Mouse (Mus musculus) hindbrain, postnatal 0 days (tissue): ENCODE results near the gene Slc25a10. TPM values are rescaled to one million over a fixed set of nuclear protein-coding genes. Genes with fewer than 3 reads are reported as not detected.

Experiments used
- ATAC-seq: fragments of 200-750 bp; cut with Nextera tagmentation; 2 replicates; pipeline ENCODE4 v1.8.0; 2017; ENCODE audit warnings: mild to moderate bottlenecking, moderate TSS enrichment, moderate library complexity
- DNase-seq: peaks from one replicate; pipeline ENCODE4 v3.0.0-alpha.2; 2015; ENCODE audit warnings: low spot score
- H3K27ac ChIP-seq: fragments of 300-500 bp; sonication (generic); 2 replicates; pipeline ENCODE4 v1.5.1; 2014; ENCODE audit warnings: mild to moderate bottlenecking
- H3K27me3 ChIP-seq: fragments of 300-500 bp; sonication (generic); 2 replicates; pipeline ENCODE4 v1.6.1; 2014; ENCODE audit warnings: low read length, mixed read lengths; ENCODE audit not compliant: insufficient read depth
- H3K36me3 ChIP-seq: fragments of 300-500 bp; sonication (generic); 2 replicates; pipeline ENCODE4 v1.6.1; 2014; ENCODE audit warnings: low read length, mixed read lengths; ENCODE audit not compliant: insufficient read depth
- H3K4me1 ChIP-seq: fragments of 300-500 bp; sonication (generic); 2 replicates; pipeline ENCODE4 v1.6.1; 2014; ENCODE audit warnings: antibody characterized with exemption, low read length, mixed read lengths; ENCODE audit not compliant: insufficient read depth
- H3K4me2 ChIP-seq: fragments of 300-500 bp; sonication (generic); 2 replicates; pipeline ENCODE4 v1.6.1; 2014; ENCODE audit warnings: low read depth, mild to moderate bottlenecking, low read length, moderate library complexity, mixed read lengths
- H3K4me3 ChIP-seq: fragments of 300-500 bp; sonication (generic); 2 replicates; pipeline ENCODE4 v1.5.1; 2014; ENCODE audit warnings: low read length
- H3K9ac ChIP-seq: fragments of 300-500 bp; sonication (generic); replicated peaks from 2 replicates; pipeline ENCODE4 v1.6.1; 2014; ENCODE audit warnings: mild to moderate bottlenecking, low read length, moderate library complexity, mixed read lengths
- H3K9me3 ChIP-seq: fragments of 300-500 bp; sonication (generic); 2 replicates; pipeline ENCODE4 v1.6.1; 2016; ENCODE audit warnings: low read length, mixed read lengths
- CTCF ChIP-seq: IDR thresholded peaks from 2 replicates; pipeline ENCODE4 v1.5.1; 2016; ENCODE audit warnings: antibody characterized with exemption, control low read depth, low read depth
- WGBS: fragments of 180-500 bp; shearing (Covaris S2); extraction: QIAGEN DNeasy Blood & Tissue Kit; methylation state at CpG from one replicate; pipeline ENCODE4 v1.1.7; 2014; 5-methylcytosine and 5-hydroxymethylcytosine counted together
- polyA plus RNA-seq: library from polyadenylated mRNA; unstranded; fragments of >200 nt; fragmentation: Nextera tagmentation; extraction: Ambion mirVana; gene quantifications from 2 replicates; pipeline ENCODE4 v1.2.1, GENCODE M21; 2015
- total RNA-seq: library from RNA; depleted of rRNA; stranded (reverse); fragments of >200 nt; gene quantifications from 2 replicates; pipeline ENCODE4 v1.2.3, GENCODE M21; 2014

Gene Slc25a10
- total and polyA plus RNA-seq, 2 experiments from 2014 or later = 28.8 to 52.5 TPM

DNA sequence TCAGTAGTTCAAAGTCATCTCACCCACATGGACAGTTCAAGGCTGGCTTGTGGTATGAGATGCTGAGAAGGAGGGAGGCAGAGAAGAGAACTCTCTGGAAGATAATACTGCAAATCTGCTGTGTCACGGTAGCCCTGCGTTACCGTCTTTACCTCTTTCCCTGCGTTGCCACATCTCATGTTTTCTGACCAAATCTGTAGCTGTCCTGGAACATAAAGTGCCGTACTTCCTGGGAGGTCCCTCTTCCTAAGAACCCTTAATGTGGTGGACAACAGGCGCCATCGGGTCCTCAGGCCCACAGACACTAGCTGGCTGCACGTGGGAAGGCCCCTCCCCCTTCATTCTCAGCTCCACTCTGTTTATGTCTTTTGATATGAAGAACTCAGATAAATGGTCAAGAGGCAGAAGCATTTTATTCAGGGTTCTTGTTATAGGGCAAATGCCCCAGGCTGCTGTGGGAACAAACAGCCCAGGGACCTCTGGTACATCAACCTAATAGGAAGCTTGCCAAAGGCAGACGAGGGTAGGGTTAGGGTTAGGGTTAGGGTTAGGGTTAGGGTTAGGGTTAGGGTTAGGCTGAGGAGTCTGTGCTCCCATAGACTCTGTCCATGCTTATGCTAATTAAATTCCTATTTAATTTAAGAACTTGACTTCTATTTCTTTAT lies 36.2 kb downstream of the Slc25a10 start:
- no peaks in the 10 kb centered on the region for H3K9me3 ChIP-seq
- no peak overlapping the region for H3K4me2 ChIP-seq
- H3K27me3 ChIP-seq = peaks cover 48% of the 10 kb centered on the region
- no peak overlapping the region for H3K4me3 ChIP-seq
- 0 out of 2 replicates have a peak, but pooled peaks cover 10% of the 10 kb centered on the region for H3K4me1 ChIP-seq
- DNase-seq (no peak), ATAC-seq (no peak)
- H3K9ac ChIP-seq = no peak overlapping the region
- WGBS = 79% methylated on average over 9 of the region's 9 CpGs
- no peak for TF ChIP-seq CTCF
- H3K27ac ChIP-seq = no peak overlapping the region
- H3K36me3 ChIP-seq = no peaks in the 10 kb centered on the region

DNA sequence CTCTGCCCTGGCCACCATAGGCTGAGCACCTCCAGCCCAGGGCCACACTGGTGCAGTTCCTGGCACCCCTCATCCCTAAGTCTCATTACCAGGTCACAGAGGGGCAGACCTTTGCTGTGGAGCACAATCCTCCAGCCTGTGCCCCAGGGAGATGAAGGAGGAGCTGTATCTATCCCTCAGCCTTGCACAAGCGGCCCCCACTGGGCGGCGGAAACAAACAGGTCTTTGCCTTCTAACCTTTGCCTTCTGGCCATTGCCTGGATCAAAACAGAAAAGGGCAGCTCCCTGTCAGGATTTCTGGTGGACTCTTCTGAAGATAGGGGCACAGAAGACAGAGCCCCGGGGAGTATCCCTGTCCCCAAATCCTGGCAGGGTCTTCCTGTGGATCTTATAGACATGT lies 37.3 kb downstream of the Slc25a10 start:
- no peak overlapping the region for H3K4me2 ChIP-seq
- TF ChIP-seq CTCF = no peak
- 64% methylated on average over 4 of the region's 4 CpGs for WGBS
- H3K4me3 ChIP-seq = no peak overlapping the region
- peaks cover 54% of the 10 kb centered on the region for H3K27me3 ChIP-seq
- 0 out of 2 replicates have a peak, but pooled peaks cover 10% of the 10 kb centered on the region for H3K4me1 ChIP-seq
- no peak overlapping the region for H3K9ac ChIP-seq
- no peak overlapping the region for H3K27ac ChIP-seq
- no peak for DNase-seq
- no peaks in the 10 kb centered on the region for H3K9me3 ChIP-seq
- H3K36me3 ChIP-seq = no peaks in the 10 kb centered on the region
- no peak for ATAC-seq

DNA sequence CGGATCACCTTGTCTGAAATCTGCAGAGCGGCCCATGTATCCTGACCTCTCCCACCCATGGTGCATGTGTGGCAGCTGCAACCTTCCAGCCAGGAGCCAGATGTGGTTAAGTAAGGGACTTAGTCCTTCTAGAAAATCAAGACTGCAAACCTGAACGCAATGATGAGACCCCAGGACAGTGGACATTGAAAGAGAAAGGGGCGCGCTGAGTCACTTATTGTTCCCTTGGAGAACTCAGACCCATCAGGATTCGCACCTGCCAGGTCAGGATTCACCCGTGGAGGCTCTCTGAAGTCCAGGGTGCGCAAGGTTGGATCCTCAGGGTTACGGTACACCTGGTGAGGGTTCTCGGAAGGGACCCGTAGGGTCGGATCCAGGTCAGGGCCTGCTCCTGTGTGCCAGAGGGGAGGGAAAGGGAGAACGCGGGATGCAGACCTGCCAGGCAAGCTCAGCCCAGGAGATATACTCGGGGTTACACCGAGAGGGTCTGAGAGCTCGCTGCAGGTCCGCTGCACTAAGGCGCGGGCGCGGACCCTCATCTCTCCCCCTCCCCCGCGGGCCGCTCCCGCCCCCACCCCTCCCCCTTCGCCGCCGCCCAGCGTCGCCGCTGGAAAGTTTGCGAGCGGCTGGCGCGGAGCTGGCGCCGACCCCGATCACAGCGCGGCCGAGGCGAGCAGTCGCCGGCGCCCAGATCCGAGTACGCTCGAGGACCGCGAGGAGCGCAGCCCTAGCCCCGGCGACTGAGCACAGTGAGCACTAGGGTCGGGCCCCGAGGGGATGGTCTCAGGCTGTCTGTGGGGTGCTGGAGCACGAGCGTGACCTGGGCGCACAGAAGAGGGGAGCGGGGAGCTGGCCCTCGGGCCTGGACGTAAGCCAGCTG lies 38.7 kb downstream of the Slc25a10 start, which contains the start of gene Gcgr:
Gene Gcgr, plus strand, starts transcription at position 615 of the 880 bp plus-strand sequence.
- Histone ChIP-seq H3K4me1 (0 out of 2 replicates have a peak, but pooled peaks cover 10% of the 10 kb centered on the region), H3K9me3 (no peaks in the 10 kb centered on the region), H3K27me3 (peaks cover 54% of the 10 kb centered on the region), H3K27ac (no peak within 1 kb of the TSS), H3K36me3 (no peaks in the 10 kb centered on the region), H3K9ac (peak within 1 kb of the TSS; percentile 35; the same call in 1 of the 2 replicates), H3K4me2 (peak within 1 kb of the TSS; percentile 60), H3K4me3 (peak within 1 kb of the TSS; percentile 34)
- 9% methylated on average over 50 of the region's 62 CpGs for WGBS
- no peak for TF ChIP-seq CTCF
- peak; percentile 16 for DNase-seq
- ATAC-seq = 0 out of 2 replicates have a peak, but pooled peaks have one; percentile 29

DNA sequence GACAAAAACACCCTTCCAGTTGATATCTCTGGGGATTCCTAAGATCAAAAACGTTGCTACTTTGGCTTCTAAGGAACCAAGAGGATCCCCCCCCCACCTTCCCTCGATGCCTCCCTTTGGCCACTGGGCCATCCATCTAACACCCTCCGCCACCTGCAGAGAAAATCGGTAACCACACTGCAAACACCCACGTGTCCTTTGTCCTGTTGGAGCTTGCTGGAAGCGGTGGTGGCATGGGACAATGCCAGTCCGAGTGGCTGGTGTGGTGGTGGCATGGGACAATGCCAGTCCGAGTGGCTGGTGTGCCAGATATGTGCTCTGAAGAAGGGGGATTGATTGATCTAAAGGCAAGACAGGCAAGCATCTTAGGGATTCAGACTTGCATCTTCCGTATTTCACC lies 40.0 kb downstream of the Slc25a10 start:
- no peak for TF ChIP-seq CTCF
- Histone ChIP-seq H3K36me3 (no peaks in the 10 kb centered on the region), H3K27me3 (peaks cover 54% of the 10 kb centered on the region), H3K9ac (no peak overlapping the region), H3K9me3 (no peaks in the 10 kb centered on the region), H3K4me1 (0 out of 2 replicates have a peak, but pooled peaks cover 10% of the 10 kb centered on the region), H3K27ac (no peak overlapping the region), H3K4me3 (0 out of 2 replicates have a peak overlapping the region, but pooled peaks have one; percentile 34), H3K4me2 (no peak overlapping the region)
- WGBS = 28% methylated on average over 9 of the region's 9 CpGs
- DNase-seq = no peak
- no peak for ATAC-seq

DNA sequence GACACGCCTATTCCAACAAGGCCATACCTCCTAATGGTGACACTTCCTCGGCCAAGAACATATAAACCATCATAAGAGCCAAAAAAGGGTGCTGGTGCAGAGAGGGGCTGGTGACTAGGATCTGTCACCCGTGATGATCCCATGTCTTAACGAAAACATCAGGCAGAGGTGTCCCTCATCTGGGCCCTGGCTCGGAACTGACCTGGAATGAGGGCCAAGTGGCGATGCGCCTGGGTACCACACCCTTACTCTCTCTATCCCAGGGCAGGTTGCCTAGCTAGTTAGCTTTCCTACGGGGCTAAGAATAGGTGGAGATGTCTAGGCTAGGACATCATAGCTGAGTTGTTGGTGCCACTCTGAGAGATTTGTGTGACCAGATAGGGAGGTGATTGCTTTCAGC lies 42.5 kb downstream of the Slc25a10 start:
- no peak overlapping the region for H3K4me2 ChIP-seq
- ATAC-seq (no peak), DNase-seq (no peak)
- H3K4me3 ChIP-seq = no peak overlapping the region
- WGBS = 84% methylated on average over 8 of the region's 8 CpGs
- H3K9me3 ChIP-seq = no peaks in the 10 kb centered on the region
- H3K4me1 ChIP-seq = peaks cover 22% of the 10 kb centered on the region
- no peak overlapping the region for H3K9ac ChIP-seq
- H3K27ac ChIP-seq = no peak overlapping the region
- no peak for TF ChIP-seq CTCF
- no peaks in the 10 kb centered on the region for H3K36me3 ChIP-seq
- peaks cover 39% of the 10 kb centered on the region for H3K27me3 ChIP-seq

DNA sequence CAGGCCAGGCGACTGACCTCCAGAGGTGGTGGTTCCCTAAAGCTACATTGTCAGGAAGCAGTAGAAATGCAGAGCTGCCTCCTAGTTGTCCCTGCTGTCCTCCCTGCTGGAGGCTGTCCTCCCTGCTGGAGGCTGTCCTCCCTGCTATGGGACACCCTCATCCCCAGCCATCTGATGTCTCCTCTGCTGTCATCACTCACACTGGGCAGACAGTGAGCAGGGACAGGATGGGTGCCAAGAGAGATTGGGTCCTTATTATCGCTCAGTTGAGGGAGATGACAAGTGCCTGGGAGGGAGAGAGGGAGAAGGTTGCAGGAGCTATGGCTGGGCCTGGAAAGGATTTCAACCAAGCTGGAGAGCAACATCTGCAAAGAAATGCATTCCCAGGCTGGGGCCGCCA lies 43.5 kb downstream of the Slc25a10 start:
- ATAC-seq = no peak
- no peak overlapping the region for H3K9ac ChIP-seq
- WGBS = 67% methylated on average over 3 of the region's 3 CpGs

More for the DNA sequence above, 43.5 kb downstream of the Slc25a10 start:
- no peak overlapping the region for H3K4me2 ChIP-seq
- no peaks in the 10 kb centered on the region for H3K9me3 ChIP-seq
- DNase-seq = no peak
- TF ChIP-seq CTCF = no peak
- no peaks in the 10 kb centered on the region for H3K36me3 ChIP-seq
- no peak overlapping the region for H3K4me3 ChIP-seq
- peaks cover 30% of the 10 kb centered on the region for H3K27me3 ChIP-seq
- H3K27ac ChIP-seq = no peak overlapping the region
- H3K4me1 ChIP-seq = peaks cover 32% of the 10 kb centered on the region
